Mouse (Mus musculus) lung, adult 18-20 months (tissue): ENCODE measurements around the gene Ptbp3.
A peak's percentile ranks its signal among the peaks of the same experiment; 100 is the strongest.
"Not testable (repeated sequence)": the region's sequence is repeated elsewhere in the genome, so short reads cannot be mapped to it uniquely, and the experiment has no call there.

ENCODE experiments used
- DNase-seq, 2 experiments: peaks; one replicate each; pipeline ENCODE4 v3.0.0; 2022; ENCODE audit warnings: mixed read lengths in 2 of 2

Ptbp3 gene

GRCm38 (mm10) chr4:59549175-59549976 lies at the start of gene Ptbp3:
Ptbp3 (minus strand) TSS chr4:59549364.
- DNase-seq = peak; percentile 91 to 93

- DNase-seq = no peak
Observed at GRCm38 (mm10) chr4:59596556-59596955, 47.4 kb upstream of the Ptbp3 start.

GRCm38 (mm10) chr4:59594614-59595013 lies 45.5 kb upstream of the Ptbp3 start:
- no peak for DNase-seq

- no peak for DNase-seq
Observed at GRCm38 (mm10) chr4:59587872-59588226, 38.7 kb upstream of the Ptbp3 start.

- no peak for DNase-seq
Observed at GRCm38 (mm10) chr4:59587215-59587871, 38.2 kb upstream of the Ptbp3 start.

GRCm38 (mm10) chr4:59585097-59585496 lies 35.9 kb upstream of the Ptbp3 start:
- DNase-seq = peak; percentile 17 to 47

- DNase-seq = no peak
Observed at GRCm38 (mm10) chr4:59582186-59582585, 33.0 kb upstream of the Ptbp3 start.

GRCm38 (mm10) chr4:59581314-59582185 lies 32.4 kb upstream of the Ptbp3 start, which contains the start of gene Hsdl2:
Hsdl2 (plus strand) TSS chr4:59581563.
- peak; percentile 99 for DNase-seq

GRCm38 (mm10) chr4:59580495-59581281 lies 31.5 kb upstream of the Ptbp3 start:
- peak in 1 of 2 experiments; percentile 17 for DNase-seq

GRCm38 (mm10) chr4:59575184-59575958 lies 26.2 kb upstream of the Ptbp3 start:
- DNase-seq = no peak

- DNase-seq = no peak
Observed at GRCm38 (mm10) chr4:59572521-59573118, 23.5 kb upstream of the Ptbp3 start.

GRCm38 (mm10) chr4:59570519-59570918 lies 21.4 kb upstream of the Ptbp3 start:
- not testable (repeated sequence) for DNase-seq

GRCm38 (mm10) chr4:59569538-59569937 lies 20.4 kb upstream of the Ptbp3 start:
- DNase-seq = peak; percentile 47 to 74

- no peak for DNase-seq
Observed at GRCm38 (mm10) chr4:59567576-59568260, 18.6 kb upstream of the Ptbp3 start.

GRCm38 (mm10) chr4:59565571-59566188 lies 16.5 kb upstream of the Ptbp3 start:
- DNase-seq = no peak

GRCm38 (mm10) chr4:59564128-59564527 lies 15.0 kb upstream of the Ptbp3 start:
- no peak for DNase-seq

GRCm38 (mm10) chr4:59560141-59560540 lies 11.0 kb upstream of the Ptbp3 start:
- no peak for DNase-seq

- no peak for DNase-seq
Observed at GRCm38 (mm10) chr4:59558096-59558720, 9.0 kb upstream of the Ptbp3 start.

GRCm38 (mm10) chr4:59557343-59557742 lies 8.2 kb upstream of the Ptbp3 start:
- not testable (repeated sequence) for DNase-seq
